Mouse (Mus musculus): Measurements from ENCODE around the gene Slc2a10. TPM values are rescaled to one million over a fixed set of nuclear protein-coding genes. Genes with fewer than 3 reads are reported as not detected.
"Not testable (repeated sequence)": the region's sequence is repeated elsewhere in the genome, so short reads cannot be mapped to it uniquely, and the experiment has no call there.

Slc2a10 gene
- polyA plus RNA-seq, 1 experiment, result 2.3 TPM

DNA sequence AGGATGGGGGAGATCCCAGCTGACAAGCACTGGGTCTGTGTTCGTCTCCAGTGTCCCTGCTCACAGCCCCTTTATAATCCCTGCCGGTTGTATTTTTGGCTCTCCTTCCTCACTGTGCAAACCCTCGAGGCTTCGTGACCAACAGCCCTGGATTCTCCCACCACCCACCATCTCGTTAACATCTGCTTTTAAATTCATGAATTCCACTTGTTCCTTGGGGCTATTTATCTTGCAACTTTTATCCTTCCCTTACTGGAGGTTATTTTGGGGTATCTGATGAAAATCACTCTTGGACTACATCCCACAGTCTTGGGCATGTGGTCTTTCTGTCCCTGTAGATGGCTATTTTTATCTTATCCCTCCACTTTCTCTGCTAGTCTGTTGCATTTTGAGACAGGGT is 6.9 kb downstream of the Slc2a10 start:
- Histone ChIP-seq H3K4me1 (ENCODE audit: control insufficient read depth, insufficient read depth, low read length) (no peaks in the 10 kb centered on the region), H3K27me3 (ENCODE audit: control insufficient read depth, insufficient read depth, low read length) (no peaks in the 10 kb centered on the region), H3K4me3 (replicated peaks; ENCODE audit: insufficient read depth, low read depth, low read length) (no peak overlapping the region), H3K27ac (ENCODE audit: insufficient read depth, low read length) (no peak overlapping the region)
- WGBS, result 20% methylated on average over 5 of the region's 5 CpGs
- TF ChIP-seq POLR2A (IDR thresholded peaks at IDR 0.05; ENCODE audit: borderline replicate concordance, insufficient read depth, low read length) (no peak), CTCF (IDR thresholded peaks at IDR 0.05; ENCODE audit: borderline replicate concordance, insufficient read depth, low read depth, low read length) (no peak)
- no peak for DNase-seq

DNA sequence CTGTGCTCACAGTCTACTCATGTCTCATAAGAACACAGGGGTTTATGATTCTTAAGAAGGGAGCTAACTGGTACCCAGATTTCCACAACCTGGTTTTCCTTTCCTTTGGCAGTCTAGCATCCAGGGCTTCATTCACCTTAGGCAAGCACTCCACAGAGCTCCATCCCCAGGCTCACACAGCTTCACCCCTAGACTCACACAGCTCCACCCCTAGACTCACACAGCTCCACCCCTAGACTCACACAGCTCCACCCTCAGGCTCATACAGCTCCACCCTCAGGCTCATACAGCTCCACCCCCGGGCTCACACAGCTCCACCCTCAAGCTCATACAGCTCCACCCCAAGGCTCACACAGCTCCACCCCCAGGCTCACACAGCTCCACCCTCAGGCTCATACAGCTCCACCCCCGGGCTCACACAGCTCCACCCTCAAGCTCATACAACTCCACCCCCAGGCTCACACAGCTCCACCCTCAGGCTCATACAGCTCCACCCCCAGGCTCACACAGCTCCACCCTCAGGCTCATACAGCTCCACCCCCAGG is 7.4 kb downstream of the Slc2a10 start:
- 78% methylated on average over 2 of the region's 2 CpGs for WGBS
- not testable (repeated sequence) for H3K27ac ChIP-seq (ENCODE audit: insufficient read depth, low read length); H3K27me3 ChIP-seq (ENCODE audit: control insufficient read depth, insufficient read depth, low read length); DNase-seq; H3K4me1 ChIP-seq (ENCODE audit: control insufficient read depth, insufficient read depth, low read length); H3K4me3 ChIP-seq (replicated peaks; ENCODE audit: insufficient read depth, low read depth, low read length)

DNA sequence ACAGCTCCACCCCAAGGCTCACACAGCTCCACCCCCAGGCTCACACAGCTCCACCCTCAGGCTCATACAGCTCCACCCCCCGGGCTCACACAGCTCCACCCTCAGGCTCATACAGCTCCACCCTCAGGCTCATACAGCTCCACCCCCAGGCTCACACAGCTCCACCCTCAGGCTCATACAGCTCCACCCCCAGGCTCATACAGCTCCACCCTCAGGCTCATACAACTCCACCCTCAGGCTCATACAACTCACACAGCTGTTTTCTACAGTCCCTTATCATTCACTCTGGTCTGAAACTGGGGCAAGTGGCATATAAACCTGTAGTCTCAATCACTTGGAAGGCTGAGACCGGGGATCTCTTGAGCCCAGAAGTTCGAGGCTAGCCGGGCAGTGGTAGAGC is 7.9 kb downstream of the Slc2a10 start:
- 87% methylated on average over 4 of the region's 4 CpGs for WGBS

DNA sequence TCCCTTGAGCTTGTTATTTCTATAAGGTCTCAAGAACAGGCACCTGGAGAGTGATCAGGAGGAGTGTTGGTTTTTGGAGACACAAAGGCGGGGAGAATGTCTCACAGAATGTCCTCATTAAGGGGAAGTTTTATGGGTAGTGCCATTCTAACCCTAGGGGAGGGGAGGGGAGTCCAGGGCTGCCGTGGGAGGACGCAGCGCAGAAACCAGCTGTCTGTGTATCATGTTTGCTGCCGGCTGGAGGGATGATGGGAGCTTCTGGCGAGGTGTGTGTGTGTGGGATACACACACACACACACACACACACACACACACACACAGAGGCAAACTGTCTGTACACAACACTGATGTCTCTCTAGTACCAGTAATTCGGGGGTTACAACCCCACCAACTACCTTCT is 8.8 kb downstream of the Slc2a10 start:
- TF ChIP-seq CTCF (IDR thresholded peaks at IDR 0.05; ENCODE audit: borderline replicate concordance, insufficient read depth, low read depth, low read length), result no peak
- no peak for TF ChIP-seq POLR2A (IDR thresholded peaks at IDR 0.05; ENCODE audit: borderline replicate concordance, insufficient read depth, low read length)
- no peak overlapping the region for H3K27ac ChIP-seq (ENCODE audit: insufficient read depth, low read length)
- WGBS, result 35% methylated on average over 7 of the region's 7 CpGs
- no peaks in the 10 kb centered on the region for H3K27me3 ChIP-seq (ENCODE audit: control insufficient read depth, insufficient read depth, low read length)
- no peaks in the 10 kb centered on the region for H3K4me1 ChIP-seq (ENCODE audit: control insufficient read depth, insufficient read depth, low read length)
- DNase-seq, result no peak
- H3K4me3 ChIP-seq (replicated peaks; ENCODE audit: insufficient read depth, low read depth, low read length), result no peak overlapping the region

More for the DNA sequence above, 7.9 kb downstream of the Slc2a10 start:
- not testable (repeated sequence) for H3K27me3 ChIP-seq (ENCODE audit: control insufficient read depth, insufficient read depth, low read length); H3K4me1 ChIP-seq (ENCODE audit: control insufficient read depth, insufficient read depth, low read length); H3K27ac ChIP-seq (ENCODE audit: insufficient read depth, low read length); DNase-seq; H3K4me3 ChIP-seq (replicated peaks; ENCODE audit: insufficient read depth, low read depth, low read length)

DNA sequence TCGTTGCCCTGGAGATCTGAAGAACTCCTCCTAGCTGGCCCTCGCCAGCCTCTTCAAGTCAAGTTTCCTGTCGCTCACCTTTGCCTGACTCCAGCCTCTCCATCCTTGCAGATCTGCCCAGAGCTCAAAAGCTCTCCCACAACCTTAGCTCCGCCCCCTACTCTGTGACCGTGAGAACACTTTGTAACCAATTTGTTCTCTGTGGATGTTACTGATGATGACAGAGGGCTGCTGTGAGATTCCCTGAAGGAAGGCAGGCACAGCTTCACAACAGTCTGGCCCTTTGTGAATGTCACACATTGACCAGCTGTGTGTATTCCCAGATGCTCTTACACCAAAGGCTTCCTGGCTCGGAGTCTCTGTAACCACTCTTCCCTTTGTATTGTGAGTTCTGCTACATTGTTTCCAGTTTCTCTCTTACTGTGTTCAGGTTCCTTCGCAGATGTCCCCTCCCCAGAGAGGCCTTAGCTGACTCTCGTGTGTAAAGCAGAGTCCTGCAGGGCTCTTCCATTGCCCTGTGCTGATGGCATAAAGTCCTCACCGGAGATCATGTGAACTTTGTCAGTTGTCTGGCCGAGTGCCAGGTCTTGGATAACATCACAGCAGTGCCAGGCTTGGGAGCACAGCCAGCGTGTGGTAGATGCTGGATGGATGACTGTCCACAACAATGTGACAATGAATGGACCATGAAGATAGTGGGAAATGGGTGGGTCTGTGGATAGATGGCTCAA is 9.4 kb downstream of the Slc2a10 start:
- no peak overlapping the region for H3K27ac ChIP-seq (ENCODE audit: insufficient read depth, low read length)

DNA sequence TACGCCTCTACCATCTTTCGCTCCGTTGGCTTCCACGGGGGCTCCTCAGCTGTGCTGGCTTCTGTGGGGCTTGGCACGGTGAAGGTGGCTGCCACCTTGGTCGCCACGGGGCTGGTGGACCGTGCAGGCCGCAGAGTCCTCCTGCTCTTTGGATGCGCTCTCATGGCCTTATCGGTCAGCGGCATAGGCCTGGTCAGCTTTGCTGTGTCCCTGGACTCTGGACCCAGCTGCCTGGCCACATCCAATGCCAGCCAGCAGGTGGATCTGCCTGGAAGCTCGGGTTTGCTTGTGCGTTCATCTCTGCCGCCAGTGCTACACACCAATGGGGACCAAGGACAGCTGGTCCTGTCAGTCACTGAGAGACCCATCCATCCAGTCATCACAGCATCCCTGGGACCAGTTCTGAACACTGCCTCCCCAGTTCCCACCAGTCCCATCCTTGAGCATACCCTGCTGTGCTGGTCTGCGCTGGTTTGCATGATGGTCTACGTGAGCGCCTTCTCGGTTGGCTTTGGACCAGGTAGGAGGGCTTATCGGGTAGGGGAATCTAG is 11.7 kb downstream of the Slc2a10 start:
- H3K27me3 ChIP-seq (ENCODE audit: control insufficient read depth, insufficient read depth, low read length), result no peaks in the 10 kb centered on the region
- no peak overlapping the region for H3K27ac ChIP-seq (ENCODE audit: insufficient read depth, low read length)
- no peak for TF ChIP-seq POLR2A (IDR thresholded peaks at IDR 0.05; ENCODE audit: borderline replicate concordance, insufficient read depth, low read length)
- TF ChIP-seq CTCF (IDR thresholded peaks at IDR 0.05; ENCODE audit: borderline replicate concordance, insufficient read depth, low read depth, low read length), result no peak
- H3K4me3 ChIP-seq (replicated peaks; ENCODE audit: insufficient read depth, low read depth, low read length), result no peak overlapping the region
- DNase-seq, result no peak
- 60% methylated on average over 20 of the region's 20 CpGs for WGBS
- H3K4me1 ChIP-seq (ENCODE audit: control insufficient read depth, insufficient read depth, low read length), result no peaks in the 10 kb centered on the region

More for the DNA sequence above, 9.4 kb downstream of the Slc2a10 start:
- no peak for DNase-seq
- H3K27me3 ChIP-seq (ENCODE audit: control insufficient read depth, insufficient read depth, low read length), result no peaks in the 10 kb centered on the region
- no peak overlapping the region for H3K4me3 ChIP-seq (replicated peaks; ENCODE audit: insufficient read depth, low read depth, low read length)
- no peaks in the 10 kb centered on the region for H3K4me1 ChIP-seq (ENCODE audit: control insufficient read depth, insufficient read depth, low read length)
- WGBS, result 17% methylated on average over 11 of the region's 11 CpGs
- TF ChIP-seq POLR2A (IDR thresholded peaks at IDR 0.05; ENCODE audit: borderline replicate concordance, insufficient read depth, low read length) (no peak), CTCF (IDR thresholded peaks at IDR 0.05; ENCODE audit: borderline replicate concordance, insufficient read depth, low read depth, low read length) (no peak)

DNA sequence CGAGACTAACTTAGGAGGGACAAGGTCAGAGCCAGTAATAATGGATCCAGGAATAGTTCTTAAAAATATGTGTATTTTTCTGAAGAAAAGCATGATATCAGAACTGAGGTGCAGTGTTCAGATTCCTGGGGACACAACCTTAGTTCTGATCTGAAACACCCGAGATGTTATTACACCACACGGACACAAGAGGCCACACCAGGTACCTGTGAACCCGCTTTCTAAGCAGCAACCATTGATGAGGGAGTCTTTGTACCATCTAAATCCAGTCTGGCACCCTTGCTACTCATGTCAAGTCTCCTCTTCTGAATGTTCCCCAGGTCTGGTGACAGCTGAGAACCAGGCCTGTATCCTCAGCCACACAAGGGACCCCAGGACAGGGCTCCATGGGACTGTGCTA is 22.0 kb downstream of the Slc2a10 start:
- H3K4me1 ChIP-seq (ENCODE audit: control insufficient read depth, insufficient read depth, low read length), result no peaks in the 10 kb centered on the region
- 73% methylated on average over 4 of the region's 4 CpGs for WGBS
- no peak overlapping the region for H3K4me3 ChIP-seq (replicated peaks; ENCODE audit: insufficient read depth, low read depth, low read length)
- H3K27ac ChIP-seq (ENCODE audit: insufficient read depth, low read length), result no peak overlapping the region
- H3K27me3 ChIP-seq (ENCODE audit: control insufficient read depth, insufficient read depth, low read length), result no peaks in the 10 kb centered on the region
- TF ChIP-seq CTCF (IDR thresholded peaks at IDR 0.05; ENCODE audit: borderline replicate concordance, insufficient read depth, low read depth, low read length), result no peak
- no peak for TF ChIP-seq POLR2A (IDR thresholded peaks at IDR 0.05; ENCODE audit: borderline replicate concordance, insufficient read depth, low read length)
- DNase-seq, result no peak

DNA sequence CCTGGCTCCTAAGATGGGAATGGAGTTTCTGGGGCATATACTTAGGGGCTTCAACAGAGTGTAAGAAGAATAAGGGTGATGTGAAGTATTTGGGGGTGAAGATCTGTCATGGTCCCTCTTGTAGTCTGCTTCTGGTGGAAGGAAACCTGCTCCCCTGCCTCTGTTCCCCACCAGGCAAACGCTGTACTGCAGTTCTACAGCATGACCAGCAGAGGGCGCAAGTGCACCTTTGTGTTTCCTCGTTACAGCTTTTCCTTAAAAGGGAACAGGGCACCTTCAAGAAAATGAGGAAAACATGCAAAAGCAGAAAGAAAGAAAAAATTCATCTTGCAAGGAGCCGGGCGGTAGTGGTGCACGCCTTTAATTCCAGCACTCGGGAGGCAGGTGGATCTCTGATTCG is 25.5 kb downstream of the Slc2a10 start:
- no peak overlapping the region for H3K27ac ChIP-seq (ENCODE audit: insufficient read depth, low read length)
- no peaks in the 10 kb centered on the region for H3K27me3 ChIP-seq (ENCODE audit: control insufficient read depth, insufficient read depth, low read length)
- H3K4me1 ChIP-seq (ENCODE audit: control insufficient read depth, insufficient read depth, low read length), result no peaks in the 10 kb centered on the region
- no peak for TF ChIP-seq POLR2A (IDR thresholded peaks at IDR 0.05; ENCODE audit: borderline replicate concordance, insufficient read depth, low read length)
- TF ChIP-seq CTCF (IDR thresholded peaks at IDR 0.05; ENCODE audit: borderline replicate concordance, insufficient read depth, low read depth, low read length), result peak; percentile 98
- DNase-seq, result peak; percentile 38 to 65
- WGBS, result 20% methylated on average over 8 of the region's 8 CpGs
- H3K4me3 ChIP-seq (replicated peaks; ENCODE audit: insufficient read depth, low read depth, low read length), result no peak overlapping the region
